Mouse (Mus musculus) R1 (cell line): ENCODE results near the gene Iqgap2.

ENCODE experiments used
- DNase-seq: peaks from one replicate; pipeline ENCODE4 v3.0.0-alpha.2; 2018; ENCODE audit warnings: low read depth, low spot score

The Iqgap2 gene

GRCm38 (mm10) chr13:95714271-95714975 lies 177.3 kb downstream of the Iqgap2 start:
- no peak for DNase-seq

- no peak for DNase-seq
These were observed 179.0 kb downstream of the Iqgap2 start for GRCm38 (mm10) chr13:95712570-95713268.

- no peak for DNase-seq
These were observed 179.7 kb downstream of the Iqgap2 start for GRCm38 (mm10) chr13:95712054-95712453.

DNA sequence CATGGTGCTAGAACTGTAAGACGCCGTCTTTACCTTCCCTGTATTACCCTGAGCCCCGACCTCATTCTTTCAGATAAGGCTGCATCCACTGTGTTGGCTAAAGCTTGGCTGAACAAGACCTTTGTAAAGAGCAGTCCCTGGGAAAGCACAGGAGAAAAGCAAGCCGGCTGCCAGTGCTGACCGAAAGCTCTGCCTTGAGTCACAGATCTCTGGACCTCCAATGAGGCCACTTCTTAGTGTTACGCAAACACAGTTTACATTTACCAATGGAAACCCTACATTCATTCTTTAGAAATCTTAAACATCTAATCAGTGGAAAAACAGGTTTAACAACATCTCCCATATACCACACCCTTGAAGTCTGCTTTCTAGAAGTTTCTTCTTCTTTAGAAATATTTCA lies 186.1 kb downstream of the Iqgap2 start:
- DNase-seq: no peak

- peak; percentile 13 for DNase-seq
These were observed 188.3 kb downstream of the Iqgap2 start for GRCm38 (mm10) chr13:95703376-95703775.

- DNase-seq: no peak
These were observed 193.8 kb downstream of the Iqgap2 start for GRCm38 (mm10) chr13:95697874-95698273.

GRCm38 (mm10) chr13:95696654-95697163 lies 195.0 kb downstream of the Iqgap2 start, which contains the start of gene F2rl2:
TSS of gene F2rl2 (plus strand) at chr13:95696853.
- peak; percentile 15 for DNase-seq

DNA sequence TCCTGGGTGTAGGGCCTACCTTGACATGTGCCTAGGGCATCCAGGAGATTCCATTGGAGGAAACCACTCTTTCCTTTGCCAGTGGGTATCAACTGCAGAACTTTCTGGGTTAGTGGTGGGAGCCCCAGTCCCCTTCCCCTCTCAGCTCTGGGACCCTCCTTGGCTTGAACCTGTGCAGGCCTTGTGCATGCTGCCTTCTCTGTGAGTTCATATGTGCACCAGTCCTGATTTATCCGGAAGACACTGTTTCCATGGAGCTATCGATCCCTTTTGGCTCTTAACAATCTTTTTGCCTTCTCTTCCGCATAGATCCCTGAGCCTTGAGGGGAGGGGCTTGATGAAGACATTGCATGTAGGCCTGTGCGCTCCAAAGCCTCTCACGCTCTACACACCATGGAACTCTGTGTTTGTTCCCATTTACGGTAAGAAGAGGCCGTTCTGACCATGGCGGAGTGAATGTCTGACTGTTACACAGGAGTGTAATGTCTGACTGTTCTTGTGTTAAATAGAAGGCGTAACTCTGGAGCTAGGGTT lies 195.5 kb downstream of the Iqgap2 start:
- peak; percentile 44 for DNase-seq

GRCm38 (mm10) chr13:95692201-95692600 lies 199.5 kb downstream of the Iqgap2 start:
- DNase-seq: no peak

DNA sequence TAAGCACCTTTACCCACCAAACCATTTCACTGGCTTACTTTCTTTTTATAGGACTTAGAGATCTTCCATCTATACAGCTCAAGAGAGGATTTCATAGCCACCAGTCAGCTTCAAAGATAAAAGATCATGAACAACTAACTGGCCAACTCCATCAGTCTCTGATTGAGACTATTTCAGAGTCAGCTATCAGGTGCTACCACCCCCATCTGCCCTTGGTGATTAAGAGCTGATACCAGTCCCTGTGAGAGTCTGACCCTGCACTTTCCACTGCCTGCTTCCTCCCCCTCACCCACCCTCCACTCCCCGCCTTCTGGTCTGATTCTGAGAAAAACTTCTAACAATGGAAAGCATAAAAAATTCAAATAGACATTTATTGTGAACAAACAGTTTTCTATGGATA lies 203.1 kb downstream of the Iqgap2 start:
- no peak for DNase-seq

DNA sequence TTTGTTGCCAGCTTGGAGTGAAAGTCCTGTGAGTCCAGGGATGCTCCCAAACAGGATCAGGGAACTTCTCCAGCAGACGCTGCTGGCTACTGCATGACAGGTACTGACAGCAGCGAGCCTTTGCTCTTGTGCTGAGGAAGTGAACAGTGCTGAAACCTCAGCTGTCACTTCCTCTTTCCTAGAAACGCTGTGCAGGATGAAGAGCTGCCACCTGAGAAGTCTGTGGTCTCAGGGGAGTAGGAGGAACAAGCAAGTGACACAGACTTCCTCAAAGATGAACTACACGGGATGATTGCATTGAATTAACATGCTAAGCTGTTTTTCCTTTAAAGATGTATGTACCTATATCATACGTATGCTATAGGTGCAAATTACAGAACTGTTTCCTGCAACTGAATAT lies 206.0 kb downstream of the Iqgap2 start:
- no peak for DNase-seq

DNA sequence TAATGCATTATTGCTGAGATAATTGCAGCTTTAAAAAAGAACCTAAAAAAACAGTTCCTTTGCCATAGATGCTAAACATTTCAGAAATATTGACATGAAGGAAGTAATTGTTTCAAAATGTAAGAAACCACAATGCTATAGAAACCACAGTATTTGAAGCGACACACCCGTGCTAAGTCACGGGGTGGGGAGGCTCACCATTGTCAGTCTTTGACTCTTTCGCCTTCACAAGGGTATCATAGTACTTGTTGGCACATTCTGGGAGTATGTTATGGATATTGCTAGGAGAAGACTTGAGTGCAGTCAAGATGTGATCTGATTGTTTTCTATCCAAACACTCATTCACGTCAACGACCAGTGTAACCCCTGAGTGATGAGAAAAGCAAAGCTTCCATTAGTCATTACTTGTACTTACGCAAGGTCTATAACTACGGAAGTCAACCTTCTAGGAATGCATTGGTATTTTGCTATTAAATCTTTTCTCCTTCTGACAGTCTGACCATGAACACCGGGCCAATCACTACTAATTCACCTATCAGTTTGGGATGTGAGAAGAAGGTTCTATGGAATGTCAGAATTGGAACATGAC lies 207.0 kb downstream of the Iqgap2 start:
- DNase-seq: no peak

GRCm38 (mm10) chr13:95679491-95679941 lies 212.2 kb downstream of the Iqgap2 start:
- DNase-seq: no peak

DNA sequence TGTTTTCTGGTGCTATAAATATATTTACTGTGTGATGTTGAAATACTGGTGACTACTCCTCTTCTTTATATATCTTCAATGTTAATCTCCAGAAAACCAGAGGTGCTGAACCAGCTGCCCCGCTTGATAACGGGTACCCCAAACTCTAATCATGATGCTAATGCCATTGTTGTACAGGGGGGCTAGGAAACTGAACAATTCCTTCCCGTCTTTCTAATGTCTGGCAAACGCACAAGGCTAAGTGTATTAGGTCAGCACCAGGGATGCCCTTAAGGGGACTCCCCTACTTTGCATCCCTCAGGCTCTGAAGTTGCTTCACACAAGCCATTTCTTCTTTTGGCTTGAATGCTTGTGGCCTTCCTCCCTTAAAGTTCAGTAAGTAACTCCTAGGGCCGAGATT lies 212.6 kb downstream of the Iqgap2 start:
- DNase-seq: no peak

DNA sequence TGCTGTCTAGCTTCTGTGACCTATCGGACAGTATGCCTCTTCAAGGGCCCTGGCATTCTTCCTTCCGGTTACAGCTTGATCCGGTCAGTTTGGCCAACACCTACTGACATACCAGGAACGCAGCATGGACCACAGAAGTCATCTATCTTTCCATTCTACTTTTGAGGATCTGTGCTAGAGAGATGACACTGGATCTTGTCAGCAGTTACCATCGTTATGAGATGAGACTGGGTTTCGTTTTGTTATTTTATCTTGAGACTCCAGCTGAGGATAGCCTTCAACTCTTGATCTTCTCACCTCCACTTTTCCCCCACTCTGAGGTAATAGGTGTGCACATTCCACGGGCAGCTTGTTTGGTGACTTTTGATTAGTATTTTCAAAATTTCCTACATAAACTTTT lies 219.3 kb downstream of the Iqgap2 start:
- DNase-seq: no peak

DNA sequence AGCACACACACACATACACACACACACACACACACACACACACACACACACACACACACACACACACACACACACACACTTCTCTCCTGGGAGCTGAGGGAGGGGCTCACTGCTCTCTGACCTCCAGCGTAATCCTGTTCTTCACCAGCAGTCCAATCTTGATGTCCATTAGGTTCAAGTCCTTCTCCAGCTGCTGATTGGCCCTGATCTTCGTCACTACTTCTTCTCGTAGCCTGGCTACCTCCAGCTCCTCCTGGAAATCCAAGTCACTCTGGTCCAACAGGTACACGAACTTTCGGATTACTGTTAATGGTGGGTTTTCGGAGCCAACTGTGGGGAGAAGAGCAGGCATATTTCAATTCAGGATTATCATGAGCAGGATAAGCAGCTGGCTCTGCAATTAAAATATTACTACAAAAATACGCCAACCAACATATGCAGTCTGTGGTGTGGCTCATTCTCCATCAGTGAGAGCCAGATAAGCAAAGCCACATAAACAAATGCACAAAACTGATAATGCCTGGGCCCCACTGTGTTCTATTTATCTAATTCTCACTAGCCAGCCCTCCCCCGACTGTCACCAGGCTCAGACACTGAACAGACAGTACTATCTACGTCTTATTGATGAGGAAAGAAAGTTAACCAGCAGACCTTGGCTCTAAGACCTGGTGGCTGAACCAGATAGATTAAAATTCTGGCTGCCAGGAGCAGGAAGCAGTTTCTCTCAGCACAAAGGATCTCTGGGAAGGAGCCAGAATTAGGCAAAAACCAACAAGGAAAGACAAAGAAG lies 220.4 kb downstream of the Iqgap2 start:
- peak; percentile 31 for DNase-seq

DNA sequence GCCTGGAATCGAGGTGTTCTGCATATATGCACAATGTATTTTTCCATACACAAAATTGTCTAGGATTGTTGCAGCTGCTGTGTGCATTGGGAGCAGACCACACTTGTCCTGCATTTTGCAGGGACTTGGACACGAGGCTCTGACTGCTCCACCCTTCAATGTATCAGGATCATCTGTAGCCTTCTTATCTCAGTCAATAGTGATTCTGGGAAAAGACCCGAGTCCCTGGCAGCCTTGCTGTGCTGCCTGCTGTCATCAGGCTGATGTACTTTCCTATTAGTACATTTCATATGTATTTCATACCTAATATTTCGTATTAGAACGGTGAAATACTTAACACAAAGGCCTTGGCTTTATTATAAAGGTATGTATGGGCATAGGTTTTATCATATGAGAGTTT lies 221.2 kb downstream of the Iqgap2 start:
- no peak for DNase-seq

DNA sequence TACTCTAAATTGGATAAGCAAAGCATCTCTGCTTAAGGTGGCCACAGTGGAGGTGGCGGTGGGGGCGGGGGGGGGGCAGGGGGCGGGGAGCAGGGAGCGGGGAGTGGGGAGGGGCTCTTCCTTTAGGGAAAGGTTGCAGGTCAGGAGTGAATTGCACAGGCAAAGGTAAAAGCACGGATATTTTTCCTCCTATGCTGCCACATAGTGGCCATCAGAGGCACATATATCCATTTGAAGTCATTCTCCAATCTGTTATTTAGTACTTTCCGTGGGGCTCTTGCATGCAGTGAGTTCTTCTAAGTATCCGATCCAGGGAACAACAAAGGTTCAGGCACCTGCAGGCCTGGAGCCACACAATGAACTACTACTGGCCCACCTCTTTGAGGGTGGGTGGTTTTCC lies 224.5 kb downstream of the Iqgap2 start:
- peak; percentile 81 for DNase-seq

- DNase-seq: no peak
These were observed 225.9 kb downstream of the Iqgap2 start for GRCm38 (mm10) chr13:95665644-95666356.

GRCm38 (mm10) chr13:95663834-95664233 lies 227.9 kb downstream of the Iqgap2 start:
- no peak for DNase-seq

DNA sequence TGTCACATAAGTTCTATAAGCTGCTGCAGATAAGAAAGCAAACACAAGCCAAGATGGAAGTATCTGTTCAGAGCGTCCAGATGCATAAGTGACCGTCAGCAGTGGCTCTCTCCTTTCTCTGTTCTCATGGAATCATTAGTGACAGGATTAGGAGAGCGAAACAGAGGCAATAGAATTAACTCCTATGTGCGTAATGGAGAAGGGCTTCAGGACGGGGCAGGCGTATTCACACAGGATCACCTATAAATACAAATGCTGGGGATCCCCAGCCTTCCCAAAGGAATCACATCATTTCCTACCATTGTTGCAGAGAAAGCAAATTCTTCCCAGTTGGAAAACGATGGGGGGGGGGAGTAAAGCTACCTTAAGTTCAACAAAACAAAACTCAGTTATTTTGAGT lies 232.3 kb downstream of the Iqgap2 start:
- DNase-seq: no peak
